Mouse (Mus musculus): ENCODE measurements around the gene Polm.
"Not testable (repeated sequence)": the region's sequence is repeated elsewhere in the genome, so short reads cannot be mapped to it uniquely, and the experiment has no call there.

Polm gene

GRCm38 (mm10) chr11:5855481-5855880 is 17.7 kb upstream of the Polm start:
- no peak for DNase-seq (ENCODE audit: low spot score in 2 of 2)

GRCm38 (mm10) chr11:5852314-5852713 is 14.5 kb upstream of the Polm start:
- no peak for DNase-seq (ENCODE audit: low spot score in 2 of 2)

- no peak for DNase-seq (ENCODE audit: low spot score in 2 of 2)
These were observed 13.4 kb upstream of the Polm start for GRCm38 (mm10) chr11:5851021-5851736.

GRCm38 (mm10) chr11:5850452-5850851 is 12.6 kb upstream of the Polm start:
- no peak for DNase-seq (ENCODE audit: low spot score in 2 of 2)

- no peak for DNase-seq (ENCODE audit: low spot score in 2 of 2)
These were observed 11.5 kb upstream of the Polm start for GRCm38 (mm10) chr11:5849316-5849715.

GRCm38 (mm10) chr11:5848741-5849140 is 10.9 kb upstream of the Polm start:
- DNase-seq (ENCODE audit: low spot score in 2 of 2), result no peak

- no peak for DNase-seq (ENCODE audit: low spot score in 2 of 2)
These were observed 9.0 kb upstream of the Polm start for GRCm38 (mm10) chr11:5846639-5847345.

- DNase-seq (ENCODE audit: low spot score in 2 of 2), result no peak
These were observed 5.3 kb upstream of the Polm start for GRCm38 (mm10) chr11:5843131-5843530.

- no peak for DNase-seq (ENCODE audit: low spot score in 2 of 2)
These were observed 3.9 kb upstream of the Polm start for GRCm38 (mm10) chr11:5841751-5842150.

GRCm38 (mm10) chr11:5840346-5840745 is 2.5 kb upstream of the Polm start:
- no peak for DNase-seq (ENCODE audit: low spot score in 2 of 2)

- no peak for DNase-seq (ENCODE audit: low spot score in 2 of 2)
These were observed 1.7 kb downstream of the Polm start for GRCm38 (mm10) chr11:5836126-5836525.

- no peak for DNase-seq (ENCODE audit: low spot score in 2 of 2)
These were observed 2.8 kb downstream of the Polm start for GRCm38 (mm10) chr11:5835057-5835456.

- peak in 1 of 2 experiments; percentile 20 for DNase-seq (ENCODE audit: low spot score in 2 of 2)
These were observed 3.3 kb downstream of the Polm start for GRCm38 (mm10) chr11:5834506-5834905.

- no peak for DNase-seq (ENCODE audit: low spot score in 2 of 2)
These were observed 8.5 kb downstream of the Polm start for GRCm38 (mm10) chr11:5829327-5829726.

GRCm38 (mm10) chr11:5828509-5829191 is 9.2 kb downstream of the Polm start:
- no peak for DNase-seq (ENCODE audit: low spot score in 2 of 2)

GRCm38 (mm10) chr11:5827931-5828330 is 9.9 kb downstream of the Polm start:
- DNase-seq (ENCODE audit: low spot score in 2 of 2), result no peak

GRCm38 (mm10) chr11:5825432-5825831 is 12.4 kb downstream of the Polm start:
- no peak for DNase-seq (ENCODE audit: low spot score in 2 of 2)

GRCm38 (mm10) chr11:5819223-5819622 is 18.6 kb downstream of the Polm start:
- no peak for DNase-seq (ENCODE audit: low spot score in 2 of 2)

- no peak for DNase-seq (ENCODE audit: low spot score in 2 of 2)
These were observed 24.4 kb downstream of the Polm start for GRCm38 (mm10) chr11:5813381-5813780.

GRCm38 (mm10) chr11:5809487-5809886 is 28.3 kb downstream of the Polm start:
- DNase-seq (ENCODE audit: low spot score in 2 of 2), result not testable (repeated sequence)

GRCm38 (mm10) chr11:5807956-5808355 is 29.9 kb downstream of the Polm start:
- DNase-seq (ENCODE audit: low spot score in 2 of 2), result no peak

- DNase-seq (ENCODE audit: low spot score in 2 of 2), result no peak
These were observed 32.1 kb downstream of the Polm start for GRCm38 (mm10) chr11:5805711-5806110.

GRCm38 (mm10) chr11:5804174-5804573 is 33.6 kb downstream of the Polm start:
- no peak for DNase-seq (ENCODE audit: low spot score in 2 of 2)
